Mouse (Mus musculus): ENCODE results near the gene Prr15l. TPM values are rescaled to one million over a fixed set of nuclear protein-coding genes. Genes with fewer than 3 reads are reported as not detected.

Prr15l gene
- polyA plus RNA-seq, 1 experiment, result 2.2 TPM

GRCm38 (mm10) chr11:96908594-96908993 lies 19.3 kb upstream of the Prr15l start:
- H3K36me3 ChIP-seq (ENCODE audit: control insufficient read depth, insufficient read depth, low read length), result peaks cover 24% of the 10 kb centered on the region
- no peak overlapping the region for H3K4me3 ChIP-seq (ENCODE audit: extremely low read depth, insufficient read depth, insufficient read length)
- H3K27me3 ChIP-seq (ENCODE audit: control insufficient read depth, insufficient read depth, low read length), result no peaks in the 10 kb centered on the region
- no peaks in the 10 kb centered on the region for H3K4me1 ChIP-seq (ENCODE audit: control insufficient read depth, insufficient read depth, insufficient read length)
- DNase-seq (ENCODE audit: low read depth in 1 of 2, low spot score in 2 of 2), result no peak
- no peak for TF ChIP-seq POLR2A (IDR thresholded peaks at IDR 0.05; ENCODE audit: low read depth, low read length)
- TF ChIP-seq CTCF (IDR thresholded peaks at IDR 0.05; ENCODE audit: extremely low read depth, insufficient read depth, insufficient read length, insufficient replicate concordance), result no peak
- H3K27ac ChIP-seq (ENCODE audit: insufficient read depth, low read length), result no peak overlapping the region
- WGBS, result 94% methylated on average over 12 of the region's 12 CpGs

- peak; percentile 47 to 53 for DNase-seq (ENCODE audit: low read depth in 1 of 2, low spot score in 2 of 2)
- Histone ChIP-seq H3K36me3 (ENCODE audit: control insufficient read depth, insufficient read depth, low read length) (peaks cover 24% of the 10 kb centered on the region), H3K27ac (ENCODE audit: insufficient read depth, low read length) (no peak overlapping the region), H3K4me1 (ENCODE audit: control insufficient read depth, insufficient read depth, insufficient read length) (no peaks in the 10 kb centered on the region), H3K4me3 (ENCODE audit: extremely low read depth, insufficient read depth, insufficient read length) (no peak overlapping the region), H3K27me3 (ENCODE audit: control insufficient read depth, insufficient read depth, low read length) (no peaks in the 10 kb centered on the region)
- WGBS, result 33% methylated on average over 7 of the region's 7 CpGs
- no peak for TF ChIP-seq POLR2A (IDR thresholded peaks at IDR 0.05; ENCODE audit: low read depth, low read length)
- TF ChIP-seq CTCF (IDR thresholded peaks at IDR 0.05; ENCODE audit: extremely low read depth, insufficient read depth, insufficient read length, insufficient replicate concordance), result peak; percentile 81; the same call in 1 of the 2 replicates
Measured at GRCm38 (mm10) chr11:96910003-96910402, 17.9 kb upstream of the Prr15l start.

GRCm38 (mm10) chr11:96912682-96913081 lies 15.2 kb upstream of the Prr15l start:
- WGBS, result 33% methylated on average over 11 of the region's 11 CpGs
- no peak overlapping the region for H3K27ac ChIP-seq (ENCODE audit: insufficient read depth, low read length)
- peak in 1 of 2 experiments; percentile 18 for DNase-seq (ENCODE audit: low read depth in 1 of 2, low spot score in 2 of 2)
- no peaks in the 10 kb centered on the region; the same call in 1 of the 2 replicates for H3K4me1 ChIP-seq (ENCODE audit: control insufficient read depth, insufficient read depth, insufficient read length)
- no peak overlapping the region for H3K4me3 ChIP-seq (ENCODE audit: extremely low read depth, insufficient read depth, insufficient read length)
- H3K36me3 ChIP-seq (ENCODE audit: control insufficient read depth, insufficient read depth, low read length), result peaks cover 15% of the 10 kb centered on the region
- TF ChIP-seq POLR2A (IDR thresholded peaks at IDR 0.05; ENCODE audit: low read depth, low read length) (no peak), CTCF (IDR thresholded peaks at IDR 0.05; ENCODE audit: extremely low read depth, insufficient read depth, insufficient read length, insufficient replicate concordance) (no peak)
- H3K27me3 ChIP-seq (ENCODE audit: control insufficient read depth, insufficient read depth, low read length), result no peaks in the 10 kb centered on the region

GRCm38 (mm10) chr11:96916044-96916884 lies 11.6 kb upstream of the Prr15l start, which contains the start of gene Cdk5rap3:
Gene Cdk5rap3 (minus strand): TSS chr11:96916496.
- WGBS, result under 1% methylated on average over 55 of the region's 55 CpGs

GRCm38 (mm10) chr11:96916885-96917396 lies 11.0 kb upstream of the Prr15l start:
- Histone ChIP-seq H3K36me3 (ENCODE audit: control insufficient read depth, insufficient read depth, low read length) (no peaks in the 10 kb centered on the region), H3K4me1 (ENCODE audit: control insufficient read depth, insufficient read depth, insufficient read length) (no peaks in the 10 kb centered on the region; the same call in 1 of the 2 replicates), H3K27ac (ENCODE audit: insufficient read depth, low read length) (peak overlapping the region; percentile 60), H3K27me3 (ENCODE audit: control insufficient read depth, insufficient read depth, low read length) (no peaks in the 10 kb centered on the region), H3K4me3 (ENCODE audit: extremely low read depth, insufficient read depth, insufficient read length) (peak overlapping the region; percentile 50)
- no peak for DNase-seq (ENCODE audit: low read depth in 1 of 2, low spot score in 2 of 2)
- no peak for TF ChIP-seq POLR2A (IDR thresholded peaks at IDR 0.05; ENCODE audit: low read depth, low read length)
- TF ChIP-seq CTCF (IDR thresholded peaks at IDR 0.05; ENCODE audit: extremely low read depth, insufficient read depth, insufficient read length, insufficient replicate concordance), result no peak
- 17% methylated on average over 13 of the region's 13 CpGs for WGBS

More at GRCm38 (mm10) chr11:96916044-96916884, 11.6 kb upstream of the Prr15l start, which contains the start of gene Cdk5rap3:
- Histone ChIP-seq H3K4me3 (ENCODE audit: extremely low read depth, insufficient read depth, insufficient read length) (peak within 1 kb of the TSS; percentile 89), H3K27ac (ENCODE audit: insufficient read depth, low read length) (peak within 1 kb of the TSS; percentile 69), H3K36me3 (ENCODE audit: control insufficient read depth, insufficient read depth, low read length) (peaks cover 4% of the 10 kb centered on the region), H3K27me3 (ENCODE audit: control insufficient read depth, insufficient read depth, low read length) (no peaks in the 10 kb centered on the region), H3K4me1 (ENCODE audit: control insufficient read depth, insufficient read depth, insufficient read length) (no peaks in the 10 kb centered on the region; the same call in 1 of the 2 replicates)
- peak; percentile 96 to 98 for DNase-seq (ENCODE audit: low read depth in 1 of 2, low spot score in 2 of 2)
- TF ChIP-seq CTCF (IDR thresholded peaks at IDR 0.05; ENCODE audit: extremely low read depth, insufficient read depth, insufficient read length, insufficient replicate concordance), result peak; percentile 74; the same call in 1 of the 2 replicates
- peak; percentile 31 for TF ChIP-seq POLR2A (IDR thresholded peaks at IDR 0.05; ENCODE audit: low read depth, low read length)

- no peak for DNase-seq (ENCODE audit: low read depth in 1 of 2, low spot score in 2 of 2)
- Histone ChIP-seq H3K27ac (ENCODE audit: insufficient read depth, low read length) (no peak overlapping the region), H3K27me3 (ENCODE audit: control insufficient read depth, insufficient read depth, low read length) (no peaks in the 10 kb centered on the region), H3K4me1 (ENCODE audit: control insufficient read depth, insufficient read depth, insufficient read length) (no peaks in the 10 kb centered on the region; the same call in 1 of the 2 replicates), H3K36me3 (ENCODE audit: control insufficient read depth, insufficient read depth, low read length) (no peaks in the 10 kb centered on the region), H3K4me3 (ENCODE audit: extremely low read depth, insufficient read depth, insufficient read length) (no peak overlapping the region)
- WGBS, result 81% methylated on average over 6 of the region's 6 CpGs
- TF ChIP-seq CTCF (IDR thresholded peaks at IDR 0.05; ENCODE audit: extremely low read depth, insufficient read depth, insufficient read length, insufficient replicate concordance), result no peak
- TF ChIP-seq POLR2A (IDR thresholded peaks at IDR 0.05; ENCODE audit: low read depth, low read length), result no peak
Measured at GRCm38 (mm10) chr11:96917415-96917814, 10.5 kb upstream of the Prr15l start.

All from spleen, adult 2 months (tissue).